Mouse (Mus musculus): ENCODE measurements at regions not wholly inside any gene's neighbourhood (a gene's known extent, or its start where the extent isn't known, plus 50 kb on each side); places are given as distances from the start of the nearest gene placed in this dataset.
A peak's percentile ranks its signal among the peaks of the same experiment; 100 is the strongest.

DNA sequence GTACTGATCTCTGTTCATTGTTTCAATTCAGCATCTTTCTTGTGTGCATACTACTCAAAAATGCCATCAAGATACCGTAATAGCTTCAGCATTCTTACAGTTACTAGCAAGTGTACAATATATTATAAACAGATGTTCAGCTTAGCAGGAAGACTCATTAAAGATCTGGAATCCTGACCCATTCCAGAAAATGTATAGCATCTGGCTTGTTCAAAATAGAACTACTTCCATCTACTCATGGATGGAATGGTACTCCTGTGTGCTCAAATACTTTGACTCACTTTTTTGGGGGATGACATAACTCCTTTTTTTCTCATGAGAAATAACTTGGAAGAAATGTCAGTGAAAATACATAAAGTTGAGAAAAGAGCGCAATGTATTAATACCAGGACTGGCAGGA lies 291.2 kb upstream of the Manea start:
- no peak for DNase-seq

DNA sequence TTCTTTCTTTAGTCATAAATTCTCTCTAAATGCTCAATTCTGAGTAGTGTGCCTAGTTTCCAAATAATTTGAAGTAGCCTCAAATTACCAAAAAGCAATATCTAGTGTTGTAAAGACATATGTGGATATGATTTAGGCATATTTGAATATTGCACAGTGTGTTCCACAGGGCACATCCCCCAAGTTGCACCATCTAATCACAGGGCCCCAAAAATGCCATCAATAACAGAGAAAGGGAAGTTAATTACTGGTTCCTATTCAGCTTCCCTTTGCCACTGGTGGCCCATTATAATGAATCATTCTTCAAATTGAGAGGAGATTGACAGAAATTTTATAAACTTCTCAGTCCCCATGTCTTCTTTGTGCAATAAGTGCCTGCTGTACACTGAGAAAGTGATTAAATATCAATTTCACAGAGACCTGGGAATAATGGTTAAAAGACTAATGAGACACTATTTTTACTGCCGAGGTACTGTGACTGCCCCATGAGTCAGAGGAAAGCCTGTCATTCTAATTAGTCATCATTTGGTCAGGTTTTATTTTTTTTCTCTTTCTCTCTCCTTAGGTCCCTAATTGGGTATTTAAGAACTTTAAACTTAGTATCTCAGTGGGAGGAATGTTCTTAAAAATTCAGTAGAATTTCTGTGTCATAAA lies 284.0 kb upstream of the Manea start:
- no peak for DNase-seq

- no peak for DNase-seq
These were observed 283.0 kb upstream of the Manea start for GRCm38 (mm10) chr4:26629710-26630109.

GRCm38 (mm10) chr4:26627744-26628143 lies 281.1 kb upstream of the Manea start:
- no peak for DNase-seq

DNA sequence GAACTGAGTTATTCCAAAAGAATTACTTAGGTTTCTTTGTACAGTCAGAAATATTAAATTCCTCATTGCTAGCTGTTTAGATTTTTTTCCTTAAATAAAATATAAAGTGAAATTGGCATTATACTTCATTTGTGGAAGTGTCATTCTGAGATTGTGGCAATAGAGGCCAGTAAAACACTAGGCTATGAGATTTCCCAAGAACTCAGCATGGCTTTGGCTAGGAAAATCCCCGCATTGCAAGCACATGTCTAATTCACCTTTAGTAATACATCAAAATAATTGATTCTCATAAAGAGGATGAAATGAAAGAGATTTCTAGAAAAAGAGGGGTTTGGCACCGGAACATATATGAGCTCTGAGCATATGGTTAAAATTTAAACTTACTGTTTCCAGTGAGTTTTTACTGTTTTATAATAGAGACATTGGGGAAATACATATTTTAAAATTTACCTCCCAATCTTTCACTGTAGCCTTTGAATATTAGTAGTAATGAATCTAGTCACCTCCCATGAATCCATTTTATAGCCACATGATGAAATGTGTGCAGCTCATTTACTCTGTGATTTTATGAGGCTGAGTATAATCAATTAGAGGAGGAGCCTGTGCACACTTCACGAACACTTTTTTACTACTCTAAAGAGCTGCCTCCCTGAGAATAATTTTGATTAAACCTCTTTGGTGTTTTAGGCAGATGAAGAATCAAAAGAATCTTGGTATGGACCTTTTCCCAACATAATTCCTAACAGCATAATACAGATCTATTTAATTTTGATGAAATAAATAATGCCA lies 242.6 kb upstream of the Manea start:
- DNase-seq: peak; percentile 24

DNA sequence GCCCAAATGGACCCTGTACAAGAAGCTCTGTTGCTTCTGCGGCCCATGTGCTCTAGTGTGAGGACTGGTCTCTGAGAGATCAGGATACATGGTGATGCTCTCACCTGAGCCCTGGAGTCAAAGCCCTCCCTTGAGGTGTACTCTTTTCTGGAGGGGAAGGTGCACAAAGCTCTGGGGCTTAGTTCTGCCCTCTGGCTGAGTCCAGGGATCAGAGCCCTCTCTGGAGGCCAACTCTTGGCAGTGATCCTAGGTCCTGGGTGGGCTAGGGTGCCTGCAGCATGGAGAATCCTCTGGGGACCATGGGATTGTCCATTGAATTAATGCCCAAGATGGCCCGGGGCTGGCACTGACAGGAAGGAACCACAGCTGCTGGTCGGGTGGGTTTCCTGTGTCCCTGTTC lies 209.0 kb upstream of the Manea start:
- DNase-seq: no peak

DNA sequence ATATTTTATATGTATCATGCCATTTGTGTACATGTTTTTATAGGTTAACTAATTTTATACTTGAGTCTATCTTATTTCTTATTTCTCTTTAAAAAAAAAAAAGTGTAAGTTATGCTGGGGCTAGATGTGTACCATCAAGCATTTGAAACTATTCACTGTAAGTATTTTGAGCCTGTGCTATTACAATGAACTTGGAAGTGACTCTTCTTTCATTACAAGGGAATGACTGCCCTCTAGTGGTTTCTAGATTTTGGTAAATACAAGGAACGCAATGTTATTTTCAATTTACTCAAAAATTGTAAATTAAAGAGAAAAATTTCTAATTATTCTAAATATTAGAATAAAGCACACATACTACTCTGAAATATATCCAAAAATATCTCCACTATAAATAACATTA lies 197.1 kb upstream of the Manea start:
- DNase-seq: peak; percentile 84

DNA sequence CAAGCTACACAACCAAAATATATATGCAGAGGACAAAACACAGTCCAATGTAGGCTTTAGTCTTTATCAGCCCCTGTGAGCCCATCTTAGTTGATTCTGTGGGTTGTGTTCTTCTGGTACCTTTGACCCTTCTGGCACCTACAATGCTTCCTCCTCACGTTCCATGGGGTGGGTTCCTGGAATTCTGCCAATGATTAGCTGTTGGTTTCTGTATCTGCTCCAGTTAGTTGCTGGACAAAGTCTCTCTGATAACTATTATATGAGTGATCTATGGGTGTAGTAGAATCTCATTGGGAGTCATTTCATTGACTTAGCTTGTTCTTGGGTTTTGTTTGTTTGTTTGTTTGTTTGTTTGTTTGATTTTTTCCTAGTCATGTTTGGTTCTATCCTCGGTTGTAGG lies 195.8 kb upstream of the Manea start:
- no peak for DNase-seq

DNA sequence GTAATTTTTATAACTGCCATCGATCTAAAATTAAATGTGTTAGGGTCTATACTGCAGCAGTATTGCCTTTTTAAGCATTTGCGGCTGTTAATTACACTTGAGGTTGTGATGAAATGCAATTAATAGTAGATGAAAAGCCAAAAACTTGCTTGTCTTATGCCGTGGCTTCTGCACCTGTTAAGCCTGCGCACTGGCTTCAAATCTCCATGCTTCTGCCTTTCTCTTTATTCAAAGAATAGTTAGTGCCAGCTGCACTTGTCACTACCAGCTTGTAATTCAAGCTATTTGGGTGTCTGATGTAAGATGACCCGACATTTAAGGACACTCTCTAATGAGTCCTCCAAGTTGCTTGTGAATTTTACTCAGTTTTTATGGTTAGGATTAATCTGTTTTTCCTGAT lies 161.3 kb upstream of the Manea start:
- no peak for DNase-seq

DNA sequence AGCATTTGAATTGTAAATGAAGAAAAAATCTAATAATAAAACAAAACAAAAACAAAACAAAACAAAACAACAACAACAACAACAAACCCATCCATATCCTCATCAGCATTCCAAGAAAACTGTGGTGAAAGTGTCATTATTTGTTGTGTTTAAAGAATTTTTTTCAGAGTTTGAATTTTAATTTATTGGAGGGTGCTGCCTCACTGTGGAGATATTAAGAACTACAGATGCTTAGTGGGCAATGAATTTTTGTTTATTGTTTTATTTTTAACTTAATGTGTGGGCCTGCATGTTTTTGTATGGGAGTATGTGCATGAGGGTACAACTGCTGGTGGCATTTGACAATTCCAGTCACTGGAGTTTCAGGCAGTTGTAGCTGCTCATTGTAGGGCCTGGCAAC lies 147.6 kb upstream of the Manea start:
- DNase-seq: no peak

DNA sequence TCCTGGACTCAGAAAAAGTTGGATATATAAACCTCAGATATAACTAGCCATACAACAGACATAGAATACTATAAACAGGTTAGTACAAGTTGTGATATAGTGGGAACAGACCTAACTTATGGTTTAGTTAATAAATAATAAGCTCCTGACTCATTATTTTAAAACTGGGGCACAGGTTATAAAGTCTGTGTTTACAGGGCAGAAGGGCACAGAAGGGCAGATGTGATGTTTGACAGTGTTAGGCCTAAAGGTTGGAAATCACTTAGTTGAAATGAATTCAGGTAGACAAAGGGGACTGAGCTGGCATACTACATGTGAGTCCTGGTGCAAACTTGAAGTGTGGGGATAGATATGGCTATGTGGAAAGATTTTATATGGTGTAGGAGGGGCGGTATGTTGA lies 128.2 kb upstream of the Manea start:
- DNase-seq: no peak

- DNase-seq: no peak
These were observed 94.8 kb upstream of the Manea start for GRCm38 (mm10) chr4:26441533-26441932.

- DNase-seq: no peak
These were observed 75.4 kb upstream of the Manea start for GRCm38 (mm10) chr4:26422084-26422483.

DNA sequence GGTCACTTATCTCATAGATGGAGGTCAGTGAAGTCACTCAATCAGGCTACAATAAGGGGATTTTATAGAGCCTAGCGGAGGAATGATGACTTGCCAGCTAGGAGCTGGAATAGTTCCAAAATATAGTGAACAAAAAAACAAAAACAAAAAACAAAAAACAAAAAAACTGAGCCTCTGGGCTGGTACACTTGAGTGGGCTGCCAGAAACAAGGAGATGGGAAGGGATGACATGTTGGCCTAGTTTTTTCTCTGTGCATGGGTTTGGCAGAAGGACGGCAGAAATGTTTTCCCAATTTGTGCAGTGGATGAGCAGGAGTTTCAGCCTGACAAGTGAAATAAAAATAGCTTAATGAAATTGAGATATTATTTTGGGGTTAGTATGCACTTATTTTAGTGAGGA lies 57.6 kb upstream of the Manea start:
- DNase-seq: no peak

GRCm38 (mm10) chr4:26402213-26402612 lies 55.5 kb upstream of the Manea start:
- DNase-seq: peak; percentile 13
